ENCODE assay signal across 16 mouse cellular contexts in the genomic region with DNA sequence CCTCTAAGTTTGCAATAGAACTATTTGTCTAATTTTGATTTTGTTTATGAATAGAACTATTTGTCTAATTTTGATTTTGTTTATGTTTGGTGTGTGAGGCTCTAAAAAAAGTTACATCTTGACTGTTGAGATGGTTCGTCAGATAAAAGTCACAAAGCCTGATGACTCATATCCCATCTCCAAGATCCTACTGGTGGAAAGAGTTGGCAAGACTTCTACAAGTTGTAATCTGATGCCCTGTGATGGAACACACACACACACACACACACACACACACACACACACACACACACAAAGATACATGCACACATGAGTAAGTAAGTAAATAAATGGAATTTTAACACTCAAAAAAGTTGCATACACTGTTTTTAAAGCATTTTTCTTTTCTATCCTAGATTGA.
"Had no signal": no experiment of that assay in that cellular context is flagged by ENCODE, and none has a peak within 500 bp of the region (broad histone marks: within the 10 kb centered on the region; RNA-seq: fewer than 3 reads in every experiment).

No protein-coding gene starts in this region.

- H3K4me3 ChIP-seq: megakaryocyte, embryonic 14.5 days; midbrain, embryonic 13.5 days; midbrain, embryonic 15.5 days; neural tube, embryonic 12.5 days; stomach, embryonic 15.5 days had no signal

- ATAC-seq: liver, postnatal 0 days; midbrain, embryonic 13.5 days; midbrain, embryonic 15.5 days had no signal

- H3K9ac ChIP-seq: liver, postnatal 0 days; lung, embryonic 14.5 days; midbrain, embryonic 13.5 days; midbrain, embryonic 15.5 days; neural tube, embryonic 12.5 days; stomach, embryonic 15.5 days had no signal

- H3K9me3 ChIP-seq: megakaryocyte, embryonic 14.5 days; midbrain, embryonic 13.5 days; midbrain, embryonic 15.5 days; neural tube, embryonic 12.5 days; stomach, embryonic 15.5 days had no signal

- H3K27me3 ChIP-seq: megakaryocyte, embryonic 14.5 days; midbrain, embryonic 13.5 days; midbrain, embryonic 15.5 days; neural tube, embryonic 12.5 days; stomach, embryonic 15.5 days had no signal

- H3K36me3 ChIP-seq: midbrain, embryonic 15.5 days; stomach, embryonic 15.5 days had no signal

- H3K4me2 ChIP-seq: lung, embryonic 14.5 days; midbrain, embryonic 11.5 days; midbrain, embryonic 13.5 days; midbrain, embryonic 15.5 days; neural tube, embryonic 12.5 days; stomach, embryonic 15.5 days had no signal

- H3K4me1 ChIP-seq: megakaryocyte, embryonic 14.5 days; midbrain, embryonic 15.5 days; stomach, embryonic 15.5 days had no signal

- H3K27ac ChIP-seq: macrophage; midbrain, embryonic 13.5 days; midbrain, embryonic 15.5 days; neural tube, embryonic 12.5 days; stomach, embryonic 15.5 days; stomach, postnatal 0 days had no signal

- DNase-seq: liver, postnatal 0 days; lung, embryonic 14.5 days; lung, postnatal 14 days; lung, postnatal 36 days; right cerebral cortex, postnatal 14 days; thymus, adult 2 months; thymus, postnatal 25 days; thymus, postnatal 4 days had no signal
